9 mouse cellular contexts compared by ENCODE assay signal in the genomic region with DNA sequence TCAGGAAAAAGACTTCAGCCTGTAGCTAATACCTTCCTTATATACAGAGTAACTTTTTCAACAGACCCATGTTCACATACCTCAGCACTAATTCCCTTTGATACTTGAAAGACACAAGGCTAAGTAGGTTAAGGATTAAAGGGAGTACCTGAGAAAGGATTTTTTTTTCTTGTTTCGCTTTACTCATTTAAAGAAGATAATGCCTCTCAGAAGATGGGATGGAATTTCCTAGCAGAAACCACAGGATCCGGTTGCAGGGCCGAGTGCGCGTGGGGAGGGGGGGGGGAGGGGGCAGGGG.
A peak's percentile ranks its signal among the peaks of the same experiment; 100 is the strongest.
DNase-seq lines count a peak whose midpoint lies in the region; ATAC-seq lines count a peak whose summit lies in the region.
"Had no signal": no experiment of that assay in that cellular context is flagged by ENCODE, and none has a peak within 500 bp of the region (broad histone marks: within the 10 kb centered on the region; RNA-seq: fewer than 3 reads in every experiment).

No protein-coding gene starts in this region.

- H3K9me3 ChIP-seq in hindbrain, embryonic 12.5 days (replicated peaks) = no peaks in the 10 kb centered on the region
- H3K9me3 ChIP-seq in hindbrain, embryonic 14.5 days (ENCODE audit: control insufficient read depth, low read length) = no peaks in the 10 kb centered on the region
- H3K9me3 ChIP-seq in embryonic facial prominence, embryonic 12.5 days = no peaks in the 10 kb centered on the region
- no peaks in the 10 kb centered on the region for H3K9me3 ChIP-seq in liver, embryonic 13.5 days (replicated peaks)

- no peaks in the 10 kb centered on the region for H3K36me3 ChIP-seq in hindbrain, embryonic 12.5 days
- no peaks in the 10 kb centered on the region for H3K36me3 ChIP-seq in hindbrain, embryonic 14.5 days (replicated peaks; ENCODE audit: control insufficient read depth, insufficient read depth)
- no peaks in the 10 kb centered on the region for H3K36me3 ChIP-seq in embryonic facial prominence, embryonic 12.5 days
- H3K36me3 ChIP-seq in liver, embryonic 13.5 days = 0 out of 2 replicates have a peak, but pooled peaks cover 3% of the 10 kb centered on the region

- no peak overlapping the region for H3K27ac ChIP-seq in hindbrain, embryonic 12.5 days
- no peak overlapping the region for H3K27ac ChIP-seq in hindbrain, embryonic 14.5 days
- 0 out of 2 replicates have a peak overlapping the region, but pooled peaks have one; percentile 11 for H3K27ac ChIP-seq in embryonic facial prominence, embryonic 12.5 days
- no peak overlapping the region for H3K27ac ChIP-seq in liver, embryonic 13.5 days

- no peak overlapping the region for H3K9ac ChIP-seq in hindbrain, embryonic 12.5 days
- no peak overlapping the region for H3K9ac ChIP-seq in hindbrain, embryonic 14.5 days
- no peak overlapping the region for H3K9ac ChIP-seq in embryonic facial prominence, embryonic 12.5 days
- no peak overlapping the region for H3K9ac ChIP-seq in liver, embryonic 13.5 days

- H3K4me1 ChIP-seq in hindbrain, embryonic 12.5 days = no peaks in the 10 kb centered on the region
- no peaks in the 10 kb centered on the region for H3K4me1 ChIP-seq in hindbrain, embryonic 14.5 days (replicated peaks; ENCODE audit: control insufficient read depth, insufficient read depth, low read length)
- H3K4me1 ChIP-seq in embryonic facial prominence, embryonic 12.5 days = peaks cover 3% of the 10 kb centered on the region; the same call in 1 of the 2 replicates
- H3K4me1 ChIP-seq in liver, embryonic 13.5 days (replicated peaks) = 0 out of 2 replicates have a peak, but pooled peaks cover 8% of the 10 kb centered on the region

- no peak for DNase-seq in hindbrain, embryonic 14.5 days (ENCODE audit: low spot score)
- peak; percentile 50 for DNase-seq in CD4-positive, CD25-positive, alpha-beta regulatory T cell, adult 2 months (ENCODE audit: low read depth, low spot score)
- no peak for DNase-seq in liver, embryonic 13.5 days
- DNase-seq in layer of hippocampus, postnatal 36 days = no peak
- no peak for DNase-seq in cerebellum, postnatal 14 days
- DNase-seq: cerebellum, adult 11 months; gastrocnemius, postnatal 14 days had no signal

- 63% methylated on average over 1 of the region's 5 CpGs for WGBS in hindbrain, embryonic 12.5 days
- WGBS in hindbrain, embryonic 14.5 days = 63% methylated on average over 2 of the region's 5 CpGs
- 13% methylated on average over 1 of the region's 5 CpGs for WGBS in embryonic facial prominence, embryonic 12.5 days
- WGBS in liver, embryonic 13.5 days (ENCODE audit: insufficient replicate concordance) = 4% methylated on average over 2 of the region's 5 CpGs

- peak overlapping the region; percentile 42 for H3K4me2 ChIP-seq in hindbrain, embryonic 12.5 days (replicated peaks)
- no peak overlapping the region for H3K4me2 ChIP-seq in hindbrain, embryonic 14.5 days (replicated peaks)
- peak overlapping the region; percentile 46 for H3K4me2 ChIP-seq in embryonic facial prominence, embryonic 12.5 days (replicated peaks)
- peak overlapping the region; percentile 46 for H3K4me2 ChIP-seq in liver, embryonic 13.5 days

- ATAC-seq in hindbrain, embryonic 12.5 days (ENCODE audit: low FRiP score) = no peak
- no peak for ATAC-seq in hindbrain, embryonic 14.5 days (ENCODE audit: low FRiP score)
- no peak for ATAC-seq in embryonic facial prominence, embryonic 12.5 days (ENCODE audit: insufficient number of reproducible peaks, insufficient read depth, low FRiP score, low TSS enrichment)
- ATAC-seq in liver, embryonic 13.5 days (ENCODE audit: low read depth) = no peak

- H3K4me3 ChIP-seq in hindbrain, embryonic 12.5 days = 0 out of 2 replicates have a peak overlapping the region, but pooled peaks have one; percentile 5
- H3K4me3 ChIP-seq in hindbrain, embryonic 14.5 days (replicated peaks; ENCODE audit: low read length) = no peak overlapping the region
- peak overlapping the region; percentile 20 for H3K4me3 ChIP-seq in embryonic facial prominence, embryonic 12.5 days
- H3K4me3 ChIP-seq in liver, embryonic 13.5 days (replicated peaks) = 0 out of 2 replicates have a peak overlapping the region, but pooled peaks have one; percentile 4

- H3K27me3 ChIP-seq in hindbrain, embryonic 12.5 days = peaks cover 3% of the 10 kb centered on the region; the same call in 1 of the 2 replicates
- no peaks in the 10 kb centered on the region for H3K27me3 ChIP-seq in hindbrain, embryonic 14.5 days (ENCODE audit: control insufficient read depth, insufficient read depth, low read length)
- H3K27me3 ChIP-seq in embryonic facial prominence, embryonic 12.5 days = no peaks in the 10 kb centered on the region
- H3K27me3 ChIP-seq in liver, embryonic 13.5 days = no peaks in the 10 kb centered on the region
